Mouse (Mus musculus) CH12.LX (cell line): ENCODE measurements at regions not wholly inside any gene's neighbourhood (a gene's known extent, or its start where the extent isn't known, plus 50 kb on each side); places are given as distances from the start of the nearest gene placed in this dataset.

ENCODE experiments used
- DNase-seq: peaks from one replicate; pipeline ENCODE4 v3.0.0-alpha.2; 2013; ENCODE audit errors: extremely low read depth
- H3K27ac ChIP-seq: 2 replicates; pipeline ENCODE4 v1.5.1; 2012; ENCODE audit warnings: low read depth, mild to moderate bottlenecking, control low read depth, moderate library complexity; ENCODE audit not compliant: insufficient read depth
- H3K27me3 ChIP-seq: replicated peaks from 2 replicates; pipeline ENCODE3; 2012; ENCODE audit warnings: inconsistent platforms
- H3K36me3 ChIP-seq, 2 experiments: replicated peaks in 1 of 2; 2 replicates each; pipeline versions ENCODE3 to v1.6.1; 2012; ENCODE audit warnings: inconsistent platforms in 1 of 2, low read length in 1 of 2, mild to moderate bottlenecking in 1 of 2, mixed read lengths in 1 of 2, moderate library complexity in 1 of 2; ENCODE audit not compliant: control insufficient read depth in 1 of 2, insufficient read depth in 1 of 2
- H3K4me1 ChIP-seq, 2 experiments: 2 replicates each; pipeline ENCODE4 v1.6.1; 2012; ENCODE audit warnings: inconsistent platforms in 1 of 2, moderate library complexity in 1 of 2; ENCODE audit not compliant: insufficient read depth in 2 of 2, control insufficient read depth in 1 of 2
- H3K4me2 ChIP-seq: 2 replicates; pipeline ENCODE4 v1.6.1; 2012; ENCODE audit warnings: low read depth, mild to moderate bottlenecking, control low read depth; ENCODE audit not compliant: poor library complexity, insufficient read depth, severe bottlenecking
- H3K4me3 ChIP-seq, 3 experiments: fragments of 150-350 bp in 1 of 3; sonication (generic) in 1 of 3; replicated peaks in 1 of 3; 2 replicates each; pipeline versions ENCODE3 to v1.5.1; 2011 to 2012; ENCODE audit warnings: low read depth in 2 of 3, low read length in 2 of 3, mild to moderate bottlenecking in 2 of 3, moderate library complexity in 2 of 3, control low read depth in 1 of 3, improper control_type of control experiment in 1 of 3, inconsistent platforms in 1 of 3, mixed read lengths in 1 of 3; ENCODE audit not compliant: poor library complexity in 1 of 3
- H3K79me2 ChIP-seq: replicated peaks from 2 replicates; pipeline ENCODE4 v1.6.1; 2012; ENCODE audit warnings: mild to moderate bottlenecking, moderate library complexity; ENCODE audit not compliant: control insufficient read depth, poor library complexity, insufficient read depth, severe bottlenecking; ENCODE audit errors: extremely low read depth
- H3K9ac ChIP-seq: 2 replicates; pipeline ENCODE4 v1.6.1; 2012; ENCODE audit warnings: low read depth, mild to moderate bottlenecking, control low read depth, moderate library complexity; ENCODE audit not compliant: insufficient read depth
- H3K9me3 ChIP-seq: replicated peaks from 2 replicates; pipeline ENCODE3; 2012; ENCODE audit warnings: low read length, inconsistent platforms, mixed read lengths
- CHD2 ChIP-seq: IDR thresholded peaks from 2 replicates; pipeline ENCODE4 v1.6.1; 2011; ENCODE audit warnings: low read length, improper control_type of control experiment
- CTCF ChIP-seq, 2 experiments: IDR thresholded peaks in 1 of 2; conservative IDR thresholded peaks in 1 of 2; 2 replicates each; pipeline ENCODE4 v1.5.1; 2011 to 2012; ENCODE audit warnings: low read depth in 2 of 2, low read length in 2 of 2, improper control_type of control experiment in 1 of 2, inconsistent platforms in 1 of 2, mild to moderate bottlenecking in 1 of 2, moderate library complexity in 1 of 2
- EP300 ChIP-seq: IDR thresholded peaks from 2 replicates; pipeline ENCODE4 v1.6.1; 2011; ENCODE audit warnings: low read length, improper control_type of control experiment
- IRF4 ChIP-seq: IDR thresholded peaks from 2 replicates; pipeline ENCODE4 v1.6.1; 2014; ENCODE audit warnings: low read depth, mild to moderate bottlenecking, inconsistent platforms, low read length, improper control_type of control experiment
- JUN ChIP-seq: IDR thresholded peaks from 2 replicates; pipeline ENCODE4 v1.6.1; 2011; ENCODE audit warnings: low read depth, mild to moderate bottlenecking, low read length, improper control_type of control experiment, moderate library complexity; ENCODE audit not compliant: insufficient read depth
- JUND ChIP-seq: conservative IDR thresholded peaks from 2 replicates; pipeline ENCODE4 v1.6.1; 2011; ENCODE audit warnings: low read depth, low read length, improper control_type of control experiment
- KAT2A ChIP-seq: IDR thresholded peaks from 2 replicates; pipeline ENCODE4 v1.6.1; 2012; ENCODE audit warnings: low read length, improper control_type of control experiment, inconsistent platforms; ENCODE audit not compliant: insufficient replicate concordance
- POLR2AphosphoS2 ChIP-seq: IDR thresholded peaks from 2 replicates; pipeline ENCODE4 v1.6.1; 2011; ENCODE audit warnings: low read depth, low read length, improper control_type of control experiment
- RAD21 ChIP-seq: IDR thresholded peaks from 2 replicates; pipeline ENCODE4 v1.6.1; 2011; ENCODE audit warnings: low read depth, mild to moderate bottlenecking, low read length, improper control_type of control experiment, moderate library complexity
- RCOR1 ChIP-seq: conservative IDR thresholded peaks from 2 replicates; pipeline ENCODE4 v1.6.1; 2012; ENCODE audit warnings: low read depth, mild to moderate bottlenecking, inconsistent platforms, low read length, improper control_type of control experiment
- TBP ChIP-seq: conservative IDR thresholded peaks from 2 replicates; pipeline ENCODE4 v1.6.1; 2011; ENCODE audit warnings: low read depth, low read length, improper control_type of control experiment
- UBTF ChIP-seq: IDR thresholded peaks from 2 replicates; pipeline ENCODE4 v1.6.1; 2012; ENCODE audit warnings: low read depth, mild to moderate bottlenecking, inconsistent platforms, low read length, improper control_type of control experiment, moderate library complexity
- ZMIZ1 ChIP-seq: IDR thresholded peaks from 2 replicates; pipeline ENCODE4 v1.6.1; 2012; ENCODE audit warnings: low read depth, mild to moderate bottlenecking, inconsistent platforms, low read length, improper control_type of control experiment
- dilution Hi-C: fragments of 300-500 bp; cut with MboI; formaldehyde crosslinking; loops from 2 replicates; pipeline ENCODE4 v1.14.3; 2020; ENCODE audit warnings: low sequenced_read_pairs; ENCODE audit not compliant: extremely low pct_unique_long_range_greater_than_20kb, extremely low pct_ligation_motif_present
- in situ Hi-C: fragments of 300-500 bp; cut with MboI; formaldehyde crosslinking; loops from 3 replicates; pipeline ENCODE4 v1.14.3; 2019; ENCODE audit warnings: low sequenced_read_pairs, low pct_ligation_motif_present, low pct_unique_long_range_greater_than_20kb, mixed read lengths

DNA sequence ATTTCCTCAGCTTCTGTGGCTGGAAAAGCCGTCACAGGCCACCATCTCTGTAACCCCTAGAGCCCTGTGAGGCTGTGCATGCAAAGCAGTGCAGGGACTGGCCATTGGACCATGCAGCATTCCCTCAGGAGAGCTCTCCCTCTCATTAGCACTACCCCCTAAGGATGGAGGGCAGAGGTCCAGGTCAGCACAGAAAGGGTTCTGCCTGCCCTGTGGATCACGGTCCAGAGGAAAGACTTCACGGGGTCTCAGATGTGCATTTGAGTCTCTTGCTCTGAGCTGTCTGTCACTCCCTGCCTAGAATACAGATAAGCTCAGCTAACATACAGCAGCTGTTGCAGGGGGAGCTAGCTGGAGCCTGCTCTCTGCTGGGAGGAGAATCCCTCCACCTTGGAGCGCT, 151.6 kb downstream of the Usp31 start:
- Histone ChIP-seq H3K4me1 (no peaks in the 10 kb centered on the region), H3K9ac (no peak overlapping the region), H3K27ac (no peak overlapping the region), H3K4me3 (no peak overlapping the region)
- TF ChIP-seq IRF4: no peak
- TF ChIP-seq ZMIZ1: no peak
- TF ChIP-seq CHD2: no peak
- no peak for TF ChIP-seq POLR2AphosphoS2
- no peak for TF ChIP-seq CTCF (conservative IDR thresholded peaks at IDR 0.05 in 1 of 2, IDR thresholded peaks at IDR 0.05 in 1 of 2; ENCODE audit: low read depth in 2 of 2, low read length in 2 of 2)
- TF ChIP-seq JUN: no peak
- TF ChIP-seq UBTF: no peak
- no peak for TF ChIP-seq KAT2A
- no peak for TF ChIP-seq RCOR1
- TF ChIP-seq TBP: no peak
- no peak for TF ChIP-seq RAD21
- TF ChIP-seq JUND: no peak
- no peak for TF ChIP-seq EP300
- TF ChIP-seq, all 38 proteins: peak for 0
- Histone ChIP-seq H3K4me2 (no peak overlapping the region), H3K36me3 (no peaks in the 10 kb centered on the region), H3K9me3 (no peaks in the 10 kb centered on the region), H3K79me2 (no peaks in the 10 kb centered on the region), H3K27me3 (peaks cover 81% of the 10 kb centered on the region)
- no peak for DNase-seq
- dilution Hi-C loops (no loop called here), in situ Hi-C loops (loop anchor here (25.0 kb wide), 1 partner anchor 293 kb away; no protein-coding TSS in a partner anchor)
